Mouse (Mus musculus) thymus, postnatal 14 days (tissue): ENCODE measurements around the gene Ctf2.

ENCODE experiments used
- DNase-seq: peaks from one replicate; pipeline ENCODE4 v3.0.0; 2021

Gene Ctf2

GRCm38 (mm10) chr7:127685304-127686018, 46.5 kb downstream of the Ctf2 start:
- DNase-seq = no peak

- DNase-seq = no peak
Measured at GRCm38 (mm10) chr7:127681888-127682553, 49.9 kb downstream of the Ctf2 start.

GRCm38 (mm10) chr7:127680541-127680940, 51.4 kb downstream of the Ctf2 start:
- DNase-seq = no peak

DNA sequence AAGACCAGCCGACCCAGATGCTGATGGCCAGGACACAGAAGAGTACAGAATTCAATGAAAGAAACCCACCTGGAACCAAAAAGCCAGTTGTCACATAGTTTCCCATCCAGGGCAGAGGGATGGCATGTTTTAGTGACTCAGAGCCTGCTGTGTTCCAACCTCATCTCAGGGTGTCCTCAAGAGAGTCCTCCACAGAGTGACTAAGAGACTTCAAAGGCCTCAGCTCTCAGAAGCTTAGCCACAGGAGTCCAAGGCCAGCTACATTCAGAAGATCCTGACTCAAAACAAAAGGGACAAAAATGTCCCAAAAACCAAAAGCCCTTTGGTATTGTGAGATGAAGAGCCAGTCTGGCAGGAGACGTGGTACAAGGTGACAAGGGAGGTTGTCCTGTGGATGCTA, 53.2 kb downstream of the Ctf2 start:
- DNase-seq = no peak

DNA sequence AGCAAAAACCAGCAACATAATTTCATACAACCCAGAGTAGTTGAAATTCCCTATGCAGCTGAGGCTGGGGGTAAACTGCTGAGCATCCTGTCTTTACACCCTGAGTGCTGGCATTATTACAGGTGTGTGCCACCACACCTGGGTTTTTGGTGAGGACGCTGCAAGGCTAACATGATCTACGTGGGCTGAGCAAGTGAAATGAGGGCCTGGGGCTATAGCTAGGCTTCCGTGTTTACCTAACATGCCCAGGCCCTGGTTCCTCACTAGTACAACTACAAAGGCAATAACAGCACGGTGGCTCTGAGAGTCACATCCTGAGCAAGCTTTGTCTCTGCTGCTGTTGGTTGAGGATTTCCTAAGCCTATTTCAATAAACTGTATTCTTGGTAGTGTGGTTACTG, 54.4 kb downstream of the Ctf2 start:
- no peak for DNase-seq

- DNase-seq = peak; percentile 77
Measured at GRCm38 (mm10) chr7:127677077-127677476, 54.9 kb downstream of the Ctf2 start.

DNA sequence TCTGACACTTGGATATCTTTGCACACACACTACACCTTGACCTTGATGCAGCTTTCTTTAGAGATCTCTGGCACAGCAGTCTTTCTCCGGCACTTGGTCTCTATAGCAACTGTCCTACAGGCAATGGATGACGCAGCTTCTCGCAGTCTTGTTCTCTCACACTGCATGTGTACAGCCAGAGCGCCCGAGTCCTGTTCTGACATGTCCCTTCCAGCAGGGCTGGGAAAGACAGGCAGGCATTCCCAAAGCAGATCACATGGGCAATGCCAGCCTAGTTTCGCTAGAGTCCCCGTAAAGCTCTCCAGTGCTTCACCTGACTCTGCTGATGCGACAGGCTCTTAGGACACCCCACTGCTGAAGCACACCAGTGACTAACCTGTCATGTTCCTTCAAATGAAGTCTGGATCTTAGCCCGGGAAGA, 56.6 kb downstream of the Ctf2 start:
- DNase-seq = no peak

- peak; percentile 86 for DNase-seq
Measured at GRCm38 (mm10) chr7:127674977-127675376, 57.0 kb downstream of the Ctf2 start.

DNA sequence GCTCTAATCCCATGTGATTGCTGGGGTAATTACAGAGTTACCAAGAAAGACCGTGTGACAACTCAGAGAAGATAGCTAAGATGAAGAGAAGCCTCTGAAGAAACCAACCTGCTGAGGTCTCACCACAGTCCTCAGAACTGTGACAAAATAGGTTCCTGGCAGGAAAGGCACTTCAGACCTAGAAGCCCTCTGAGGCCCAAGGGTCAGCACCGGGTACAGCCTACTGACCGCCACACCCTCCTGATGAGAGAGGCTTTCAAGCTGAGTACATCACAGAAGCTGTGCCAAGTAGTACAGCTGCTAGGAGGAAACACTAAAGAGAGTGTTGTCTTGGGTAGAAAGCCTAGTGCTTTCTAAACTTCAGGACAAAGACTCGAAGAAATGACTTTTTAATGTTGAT, 59.2 kb downstream of the Ctf2 start:
- DNase-seq = no peak

DNA sequence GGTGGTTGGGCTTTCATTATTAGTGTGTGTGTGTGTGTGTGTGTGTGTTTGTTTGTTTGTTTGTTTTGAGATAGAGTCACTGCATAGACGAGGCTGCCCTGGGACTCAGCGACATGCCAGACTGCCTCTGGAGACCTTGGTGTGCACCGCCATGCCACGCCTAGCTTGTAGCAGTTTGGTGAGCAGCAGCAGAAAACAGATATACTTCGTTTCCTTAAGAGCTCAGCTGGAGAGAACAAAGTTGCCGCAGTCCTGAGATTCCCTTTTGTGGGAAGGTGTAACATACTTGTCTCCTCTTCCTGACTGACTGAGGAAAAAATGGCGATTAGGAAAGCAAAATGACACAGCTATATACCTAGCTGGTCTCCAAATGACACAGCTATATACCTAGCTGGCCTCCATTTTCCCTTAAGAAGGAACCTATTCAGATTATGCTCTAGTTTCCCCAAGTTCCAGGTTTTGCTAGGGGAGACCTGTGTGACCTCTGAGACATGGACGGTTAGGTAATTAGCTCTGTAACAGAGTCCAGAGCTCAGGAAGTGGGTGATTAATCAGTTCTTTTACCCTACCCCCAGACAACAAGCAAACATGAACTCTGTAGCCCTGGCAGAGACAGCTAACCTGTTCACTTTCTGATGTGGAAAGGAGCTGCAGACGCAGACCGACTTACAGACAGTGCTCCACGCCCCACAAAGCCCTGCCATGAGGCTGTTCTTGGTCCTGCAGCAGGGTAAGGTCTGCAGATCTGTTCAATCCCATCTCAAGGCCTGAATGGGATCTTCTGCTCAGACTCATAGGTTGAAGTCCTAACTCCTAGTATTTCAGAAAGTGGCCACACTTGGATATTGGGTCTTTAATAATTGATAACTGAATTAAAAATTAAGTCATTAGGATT, 59.8 kb downstream of the Ctf2 start:
- no peak for DNase-seq
